Mouse (Mus musculus) heart, embryonic 14.5 days (tissue): Measurements from ENCODE around the gene Rras. TPM values are rescaled to one million over a fixed set of nuclear protein-coding genes. Genes with fewer than 3 reads are reported as not detected.

ENCODE experiments used
- ATAC-seq: fragments of 200-750 bp; cut with Nextera tagmentation; 2 replicates; pipeline ENCODE4 v1.8.0; 2017; ENCODE audit warnings: low read depth, moderate TSS enrichment; ENCODE audit not compliant: insufficient number of reproducible peaks, insufficient read depth, low FRiP score
- H3K27ac ChIP-seq, 2 experiments: fragments of 200-500 bp in 1 of 2; fragments of 300-500 bp in 1 of 2; sonication (generic) in 1 of 2; replicated peaks in 1 of 2; 2 replicates each; pipeline ENCODE4 v1.5.1; 2012 to 2014; ENCODE audit warnings: low read depth in 2 of 2, low read length in 2 of 2, control low read depth in 1 of 2, mild to moderate bottlenecking in 1 of 2, mixed read lengths in 1 of 2; ENCODE audit not compliant: control insufficient read depth in 1 of 2, insufficient read depth in 1 of 2
- H3K27me3 ChIP-seq: fragments of 300-500 bp; sonication (generic); 2 replicates; pipeline ENCODE4 v1.6.1; 2014; ENCODE audit warnings: mild to moderate bottlenecking, low read length, control low read depth; ENCODE audit not compliant: control insufficient read depth, insufficient read depth
- H3K36me3 ChIP-seq: fragments of 300-500 bp; sonication (generic); 2 replicates; pipeline ENCODE4 v1.6.1; 2014; ENCODE audit warnings: mild to moderate bottlenecking, control low read depth, low read length, mixed read lengths; ENCODE audit not compliant: control insufficient read depth, insufficient read depth
- H3K4me1 ChIP-seq, 2 experiments: fragments of 200-500 bp in 1 of 2; fragments of 300-500 bp in 1 of 2; sonication (generic) in 1 of 2; 2 replicates each; pipeline ENCODE4 v1.6.1; 2012 to 2014; ENCODE audit warnings: low read length in 2 of 2, control low read depth in 1 of 2, mixed read lengths in 1 of 2; ENCODE audit not compliant: control insufficient read depth in 2 of 2, insufficient read depth in 2 of 2
- H3K4me2 ChIP-seq: fragments of 300-500 bp; sonication (generic); 2 replicates; pipeline ENCODE4 v1.6.1; 2014; ENCODE audit warnings: mild to moderate bottlenecking, low read length
- H3K4me3 ChIP-seq, 2 experiments: fragments of 200-500 bp in 1 of 2; fragments of 300-500 bp in 1 of 2; sonication (generic) in 1 of 2; 2 replicates each; pipeline ENCODE4 v1.5.1; 2012 to 2014; ENCODE audit warnings: low read length in 2 of 2, mild to moderate bottlenecking in 2 of 2, control low read depth in 1 of 2, low read depth in 1 of 2, moderate library complexity in 1 of 2; ENCODE audit not compliant: control insufficient read depth in 1 of 2, insufficient read depth in 1 of 2
- H3K9ac ChIP-seq: fragments of 300-500 bp; sonication (generic); 2 replicates; pipeline ENCODE4 v1.6.1; 2014; ENCODE audit warnings: mild to moderate bottlenecking, low read length
- H3K9me3 ChIP-seq: fragments of 300-500 bp; sonication (generic); 2 replicates; pipeline ENCODE4 v1.6.1; 2016; ENCODE audit warnings: low read length, control low read depth; ENCODE audit not compliant: control insufficient read depth
- WGBS: fragments of 180-500 bp; shearing (Covaris S2); extraction: QIAGEN DNeasy Blood & Tissue Kit; methylation state at CpG from one replicate; pipeline ENCODE4 v1.1.7; 2014; 5-methylcytosine and 5-hydroxymethylcytosine counted together
- polyA plus RNA-seq: library from polyadenylated mRNA; unstranded; fragments of >200 nt; fragmentation: Nextera tagmentation; extraction: Ambion mirVana; gene quantifications from 2 replicates; pipeline ENCODE4 v1.2.1, GENCODE M21; 2014

Rras gene
- polyA plus RNA-seq, 1 experiment from 2014 or later = 108 TPM

GRCm38 (mm10) chr7:45029995-45030394 lies 12.2 kb downstream of the Rras start:
- Histone ChIP-seq H3K4me2 (no peak overlapping the region), H3K9ac (no peak overlapping the region), H3K4me1 (no peaks in the 10 kb centered on the region), H3K4me3 (no peak overlapping the region), H3K36me3 (peaks cover 84% of the 10 kb centered on the region), H3K27ac (no peak overlapping the region), H3K9me3 (no peaks in the 10 kb centered on the region), H3K27me3 (no peaks in the 10 kb centered on the region)
- ATAC-seq = no peak
- 90% methylated on average over 6 of the region's 6 CpGs for WGBS

DNA sequence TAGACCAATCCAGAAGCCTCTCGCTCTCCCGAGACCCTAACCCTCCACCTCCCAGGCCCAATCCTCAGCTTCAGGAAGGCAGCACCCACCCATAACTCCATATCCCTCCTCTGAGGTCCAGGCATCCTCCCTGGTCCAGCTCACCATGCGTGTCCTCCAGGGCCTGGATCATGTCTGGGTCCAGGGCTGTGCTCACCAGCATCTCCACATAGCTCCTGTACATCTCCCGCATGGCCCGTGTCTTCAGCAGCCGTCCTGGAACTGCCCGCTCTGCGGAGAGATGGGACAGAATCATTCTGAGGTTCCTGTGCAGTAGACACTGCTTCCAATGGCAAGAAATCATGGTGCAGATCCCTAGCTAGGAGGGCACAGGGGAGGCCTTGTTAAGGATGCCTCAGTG lies 13.1 kb downstream of the Rras start:
- no peak for ATAC-seq
- Histone ChIP-seq H3K9me3 (no peaks in the 10 kb centered on the region), H3K4me3 (no peak overlapping the region), H3K36me3 (peaks cover 93% of the 10 kb centered on the region), H3K4me1 (no peaks in the 10 kb centered on the region), H3K27me3 (no peaks in the 10 kb centered on the region), H3K4me2 (no peak overlapping the region), H3K9ac (no peak overlapping the region), H3K27ac (no peak overlapping the region)
- WGBS = 98% methylated on average over 8 of the region's 8 CpGs

DNA sequence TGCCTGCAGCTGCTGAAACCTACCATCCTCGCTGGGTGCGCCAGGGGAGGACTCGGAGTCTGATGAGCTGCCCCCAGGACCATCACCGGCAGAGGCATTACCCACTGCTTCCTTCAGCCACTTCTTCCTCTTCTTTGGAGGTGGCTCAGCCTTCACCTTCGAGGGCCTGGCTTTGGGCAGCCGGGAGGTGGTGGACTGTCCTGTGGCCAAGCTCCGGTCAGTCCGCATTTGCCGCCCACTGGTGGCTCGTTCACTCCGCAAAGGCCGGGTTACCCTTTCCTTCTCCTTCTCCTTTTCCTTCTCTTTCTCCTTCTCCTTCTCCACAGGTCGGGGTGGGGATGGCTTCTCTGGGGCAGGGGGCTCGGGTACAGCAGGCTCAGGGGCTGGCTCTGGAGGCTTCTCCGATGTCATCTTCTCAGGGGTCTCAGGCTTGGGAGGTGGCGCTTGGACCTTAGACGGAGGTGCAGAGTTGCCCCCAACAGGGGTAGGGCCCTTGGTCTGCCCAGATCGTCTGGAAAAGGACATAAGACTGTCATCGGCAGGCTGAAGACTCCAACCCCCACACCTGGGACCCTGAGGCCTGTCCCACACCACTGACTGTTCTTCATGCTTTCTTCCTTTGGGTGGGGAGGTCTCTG lies 16.1 kb downstream of the Rras start:
- peaks cover 99% of the 10 kb centered on the region for H3K36me3 ChIP-seq
- no peak for ATAC-seq
- no peaks in the 10 kb centered on the region for H3K4me1 ChIP-seq
- no peak overlapping the region for H3K27ac ChIP-seq
- H3K9ac ChIP-seq = no peak overlapping the region
- no peaks in the 10 kb centered on the region for H3K9me3 ChIP-seq
- H3K4me3 ChIP-seq = no peak overlapping the region
- no peaks in the 10 kb centered on the region for H3K27me3 ChIP-seq
- 90% methylated on average over 19 of the region's 19 CpGs for WGBS
- H3K4me2 ChIP-seq = no peak overlapping the region

GRCm38 (mm10) chr7:45035631-45036030 lies 17.9 kb downstream of the Rras start:
- Histone ChIP-seq H3K4me1 (no peaks in the 10 kb centered on the region), H3K9ac (no peak overlapping the region), H3K27ac (no peak overlapping the region), H3K27me3 (no peaks in the 10 kb centered on the region), H3K4me3 (no peak overlapping the region), H3K36me3 (peaks cover 100% of the 10 kb centered on the region), H3K9me3 (no peaks in the 10 kb centered on the region), H3K4me2 (no peak overlapping the region)
- 84% methylated on average over 3 of the region's 3 CpGs for WGBS
- ATAC-seq = no peak

DNA sequence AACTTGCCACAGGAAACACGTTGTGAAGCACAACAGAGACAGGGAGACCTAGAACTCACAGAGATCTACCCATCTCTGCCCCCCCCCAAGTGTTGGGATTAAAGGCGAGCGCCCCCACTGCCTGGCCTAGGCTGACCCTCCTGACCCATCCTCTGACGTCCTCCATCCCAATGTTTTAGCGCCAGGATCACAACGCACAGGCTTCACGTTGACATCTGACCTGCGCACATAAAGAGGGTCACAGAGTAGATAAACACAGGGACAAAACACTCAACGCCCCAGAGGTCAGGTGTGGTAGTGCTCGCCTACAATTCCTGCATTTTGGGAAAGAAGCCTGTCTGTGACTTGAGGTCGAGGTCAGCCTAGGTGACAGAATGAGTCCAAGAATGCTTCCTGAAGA lies 18.9 kb downstream of the Rras start:
- no peak overlapping the region for H3K9ac ChIP-seq
- no peak overlapping the region for H3K4me2 ChIP-seq
- no peak overlapping the region for H3K4me3 ChIP-seq
- H3K9me3 ChIP-seq = no peaks in the 10 kb centered on the region
- no peaks in the 10 kb centered on the region for H3K27me3 ChIP-seq
- no peak overlapping the region for H3K27ac ChIP-seq
- no peaks in the 10 kb centered on the region for H3K4me1 ChIP-seq
- 89% methylated on average over 11 of the region's 11 CpGs for WGBS
- no peak for ATAC-seq
- peaks cover 100% of the 10 kb centered on the region for H3K36me3 ChIP-seq

GRCm38 (mm10) chr7:45037720-45038361 lies 20.1 kb downstream of the Rras start:
- Histone ChIP-seq H3K9ac (no peak overlapping the region), H3K36me3 (peaks cover 100% of the 10 kb centered on the region), H3K4me1 (no peaks in the 10 kb centered on the region), H3K27me3 (no peaks in the 10 kb centered on the region), H3K27ac (0 out of 4 replicates have a peak overlapping the region, but pooled peaks of 1 of the 2 experiments have one; percentile 6), H3K4me2 (no peak overlapping the region), H3K4me3 (no peak overlapping the region), H3K9me3 (no peaks in the 10 kb centered on the region)
- no peak for ATAC-seq
- 70% methylated on average over 7 of the region's 7 CpGs for WGBS

GRCm38 (mm10) chr7:45038411-45038810 lies 20.6 kb downstream of the Rras start:
- 95% methylated on average over 9 of the region's 9 CpGs for WGBS
- no peaks in the 10 kb centered on the region for H3K27me3 ChIP-seq
- H3K9ac ChIP-seq = no peak overlapping the region
- H3K27ac ChIP-seq = no peak overlapping the region
- H3K4me1 ChIP-seq = no peaks in the 10 kb centered on the region
- H3K9me3 ChIP-seq = no peaks in the 10 kb centered on the region
- no peak for ATAC-seq
- H3K4me2 ChIP-seq = no peak overlapping the region
- no peak overlapping the region for H3K4me3 ChIP-seq
- H3K36me3 ChIP-seq = peaks cover 100% of the 10 kb centered on the region

GRCm38 (mm10) chr7:45040851-45041250 lies 23.1 kb downstream of the Rras start:
- Histone ChIP-seq H3K27me3 (no peaks in the 10 kb centered on the region), H3K9me3 (no peaks in the 10 kb centered on the region), H3K4me1 (no peaks in the 10 kb centered on the region), H3K27ac (no peak overlapping the region), H3K4me2 (no peak overlapping the region), H3K36me3 (peaks cover 100% of the 10 kb centered on the region), H3K4me3 (no peak overlapping the region), H3K9ac (no peak overlapping the region)
- ATAC-seq = no peak
- 87% methylated on average over 9 of the region's 9 CpGs for WGBS
